Mouse (Mus musculus) myocyte (in vitro differentiated cells): ENCODE data around the gene Zfp575.

ENCODE experiments used
- CEBPB ChIP-seq: IDR thresholded peaks from 2 replicates; pipeline ENCODE4 v1.6.1; 2011; ENCODE audit warnings: mild to moderate bottlenecking, moderate library complexity; ENCODE audit not compliant: poor library complexity, insufficient read depth, severe bottlenecking
- MYOD1 ChIP-seq, 3 experiments: IDR thresholded peaks; one replicate each; pipeline ENCODE4 v1.6.1; 2011; ENCODE audit warnings: control low read depth in 2 of 3, low read depth in 2 of 3, mild to moderate bottlenecking in 2 of 3, moderate library complexity in 1 of 3; ENCODE audit not compliant: insufficient read length in 2 of 3, control insufficient read depth in 1 of 3
- MYOG ChIP-seq, 3 experiments: IDR thresholded peaks; one replicate each; pipeline ENCODE4 v1.6.1; 2011; ENCODE audit warnings: control low read depth in 2 of 3, low read depth in 2 of 3, mild to moderate bottlenecking in 2 of 3; ENCODE audit not compliant: insufficient read length in 2 of 3, control insufficient read depth in 1 of 3, insufficient read depth in 1 of 3
- POLR2A ChIP-seq: IDR thresholded peaks from one replicate; pipeline ENCODE4 v1.6.1; 2011; ENCODE audit warnings: low read depth, mild to moderate bottlenecking, control low read depth, moderate library complexity; ENCODE audit not compliant: insufficient read length
- SRF ChIP-seq: IDR thresholded peaks from one replicate; pipeline ENCODE4 v1.6.1; 2011; ENCODE audit warnings: low read depth; ENCODE audit not compliant: control insufficient read depth, insufficient read length

- TF ChIP-seq MYOD1 (IDR thresholded peaks at IDR 0.05; ENCODE audit: control insufficient read depth in 1 of 3, insufficient read length in 2 of 3, low read depth in 2 of 3) (no peak), SRF (no peak), MYOG (IDR thresholded peaks at IDR 0.05; ENCODE audit: control insufficient read depth in 1 of 3, insufficient read depth in 1 of 3, insufficient read length in 2 of 3, low read depth in 2 of 3) (no peak), CEBPB (no peak), POLR2A (no peak)
Measured at GRCm38 (mm10) chr7:24629672-24630071, 42.2 kb upstream of the Zfp575 start.
